Mouse (Mus musculus) adrenal gland, postnatal 36 days (tissue): ENCODE measurements around the gene Apoc4. TPM values are rescaled to one million over a fixed set of nuclear protein-coding genes. Genes with fewer than 3 reads are reported as not detected.

Experiments
- DNase-seq, 2 experiments: peaks; one replicate each; pipeline ENCODE4 v3.0.0; 2021; ENCODE audit warnings: mixed read lengths in 1 of 2
- total RNA-seq, 2 experiments: library from RNA; stranded (reverse); gene quantifications; 2 replicates each; pipeline ENCODE4 v1.2.3; 2021

The Apoc4 gene
- total RNA-seq, 2 experiments from 2014 or later = 42.0 to 110 TPM

DNA sequence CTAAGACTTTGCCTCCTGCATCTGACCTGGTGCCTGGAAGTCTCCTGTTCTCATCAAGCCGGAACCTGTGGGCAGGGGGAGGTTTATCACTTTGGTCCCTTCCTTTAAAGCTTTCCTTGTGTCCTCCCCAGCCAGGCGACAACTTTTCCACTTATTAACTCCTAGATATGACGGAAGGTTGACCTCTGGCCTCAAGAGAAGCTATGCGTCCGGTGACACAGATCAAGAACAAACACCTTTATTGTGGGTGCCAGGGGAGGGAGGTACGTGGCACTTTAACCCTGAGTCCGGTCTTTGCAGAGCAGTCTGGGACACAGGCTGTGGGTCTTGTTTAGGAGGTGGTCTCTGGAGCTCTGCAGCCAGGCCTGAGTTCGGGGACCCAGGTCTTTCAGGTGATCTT, 3.4 kb downstream of the Apoc4 start, which contains the start of gene Apoc2:
Gene Apoc2 (minus strand): TSS at position 70 of the 400 bp plus-strand sequence.
- DNase-seq = no peak

DNA sequence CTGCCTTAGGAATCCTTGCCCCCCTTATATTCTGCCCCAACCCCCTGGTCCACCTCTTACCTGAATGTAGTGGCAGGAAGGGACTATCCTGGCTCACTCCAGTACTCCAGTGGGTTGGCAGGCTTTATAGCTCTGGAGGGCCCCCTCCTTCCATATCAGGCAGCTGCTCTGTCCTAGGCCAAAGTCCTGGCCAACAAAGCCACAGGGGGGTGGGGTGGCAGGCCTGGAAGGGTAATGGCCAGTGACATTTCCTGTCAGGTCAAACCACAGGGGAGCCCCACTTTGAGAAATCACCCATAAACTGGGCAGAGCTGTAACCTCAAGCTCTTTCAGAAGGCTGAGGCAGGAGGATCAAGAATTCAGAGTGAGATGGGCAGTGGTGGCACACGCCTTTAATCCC, 4.6 kb downstream of the Apoc4 start:
- no peak for DNase-seq

DNA sequence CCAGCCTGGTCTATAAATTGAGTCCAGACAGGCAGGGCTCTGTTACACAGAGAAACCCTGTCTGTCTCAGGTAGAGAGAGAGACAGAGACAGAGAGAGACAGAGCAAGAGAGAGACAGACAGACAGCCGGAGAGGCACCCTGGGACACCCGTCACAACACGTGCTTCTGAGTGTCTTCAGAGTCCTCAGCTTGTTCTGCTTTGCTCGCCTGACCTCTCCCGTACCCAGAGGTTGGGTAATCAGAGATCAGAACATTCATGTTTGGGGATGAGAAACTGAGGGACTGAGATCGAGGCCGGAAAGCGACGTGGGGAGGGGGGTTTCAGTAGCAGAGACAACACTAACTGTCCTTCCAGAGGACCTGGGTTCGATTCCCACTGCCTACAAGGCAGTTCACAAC, 5.5 kb downstream of the Apoc4 start:
- no peak for DNase-seq

DNA sequence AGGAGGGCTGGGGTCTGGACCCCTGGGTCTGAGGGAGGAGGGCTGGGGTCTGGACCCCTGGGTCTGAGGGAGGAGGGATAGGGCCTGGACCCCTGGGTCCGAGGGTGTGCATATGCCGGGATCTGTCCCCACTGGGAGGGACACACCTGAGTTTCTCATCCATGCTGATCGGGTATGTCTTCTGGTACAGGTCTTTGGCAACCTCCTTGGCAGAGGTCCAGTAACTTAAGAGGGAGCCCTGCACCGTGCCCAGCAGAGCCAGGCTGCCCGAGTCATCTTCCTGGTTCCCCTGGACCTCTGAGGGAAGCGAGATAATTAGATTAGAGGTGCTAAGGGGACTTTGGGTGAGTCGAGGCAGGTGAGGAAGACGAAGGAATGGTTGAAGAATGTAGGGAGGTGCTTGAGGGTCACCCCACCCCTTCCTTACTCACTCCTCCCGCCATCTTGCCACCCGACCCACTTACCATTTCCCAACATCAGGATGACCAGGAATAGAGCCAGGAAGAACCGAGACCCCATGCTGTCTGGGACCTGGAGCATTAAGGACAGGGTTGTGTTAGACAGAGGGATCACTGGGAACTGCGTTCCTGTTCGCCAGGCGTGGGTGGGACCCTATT, 8.1 kb downstream of the Apoc4 start:
- DNase-seq = no peak

DNA sequence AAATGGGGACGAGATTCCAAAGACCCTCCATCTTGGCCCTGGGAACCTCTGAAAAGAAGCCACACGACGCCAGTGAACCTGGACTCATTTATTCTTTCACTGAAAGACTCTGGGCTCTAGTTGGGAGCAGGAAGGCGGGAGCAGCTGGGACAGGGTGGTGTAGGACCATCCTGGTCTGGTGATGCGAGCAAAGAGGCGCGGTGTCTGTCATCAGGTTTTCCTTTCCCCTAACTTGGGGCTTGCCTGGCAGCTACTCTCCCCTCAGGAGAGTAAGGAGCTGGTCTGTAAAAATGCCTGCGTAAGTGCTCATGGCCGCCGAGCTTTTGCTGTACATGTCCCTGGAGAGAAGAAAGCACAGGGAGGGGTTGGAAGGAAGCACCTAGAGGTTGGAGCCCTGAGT, 9.8 kb downstream of the Apoc4 start:
- DNase-seq = no peak

DNA sequence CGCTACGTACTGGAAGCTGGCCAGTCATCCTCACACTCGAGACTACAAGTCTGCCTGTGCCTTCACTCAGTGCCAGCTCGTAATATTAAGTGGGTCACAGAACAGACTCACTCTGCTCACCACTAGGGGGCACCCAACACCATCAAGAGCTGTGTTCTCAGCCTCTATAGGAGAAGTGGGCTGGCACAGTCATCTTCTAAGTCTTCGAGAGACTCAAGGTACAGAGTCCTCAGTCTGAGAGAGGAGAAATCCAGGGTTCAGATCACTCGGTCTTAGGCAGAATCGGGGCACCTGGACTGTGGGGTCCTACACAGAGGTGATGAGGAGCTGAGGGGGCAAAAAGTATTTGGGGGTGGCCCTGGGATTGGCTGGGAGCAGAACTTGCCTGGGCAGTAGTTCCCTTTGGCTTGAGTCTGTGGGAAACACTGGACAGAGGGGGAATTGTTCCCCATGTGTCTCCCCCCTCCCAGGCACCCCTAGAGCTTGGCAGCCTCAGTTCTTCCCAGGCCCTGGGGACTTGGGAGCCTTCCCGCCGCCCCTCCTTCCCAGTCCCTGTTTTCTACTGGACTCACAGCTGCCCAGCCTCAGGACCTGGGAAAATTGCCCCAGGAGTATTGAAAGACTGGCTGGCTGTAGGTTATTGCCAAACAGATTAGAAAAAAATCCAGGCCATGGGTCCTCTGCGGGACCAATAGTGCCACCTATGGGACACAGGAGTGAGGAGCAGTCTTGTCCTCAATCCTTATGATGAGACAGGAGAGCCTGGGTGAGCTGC, 12.1 kb downstream of the Apoc4 start:
- peak; percentile 93 to 96 for DNase-seq

DNA sequence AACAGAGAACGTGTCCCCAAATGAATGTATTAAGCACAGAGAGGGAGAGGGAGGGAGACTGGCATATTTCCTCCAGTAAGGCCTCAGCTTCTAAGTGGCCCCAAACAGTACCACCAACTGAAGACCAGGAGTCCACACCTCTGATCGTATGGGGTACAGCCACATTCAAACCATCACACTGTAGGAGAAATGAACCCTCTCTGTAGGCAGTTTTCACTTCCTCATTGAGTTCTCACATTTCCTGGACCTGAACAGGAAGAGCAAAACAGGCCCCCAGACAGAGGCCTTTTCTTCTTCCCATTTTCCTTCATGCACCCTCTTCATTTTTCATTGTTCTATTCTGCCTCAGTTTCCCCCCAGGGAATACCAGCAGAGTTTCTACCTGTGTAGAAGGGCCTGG, 13.8 kb downstream of the Apoc4 start:
- no peak for DNase-seq

DNA sequence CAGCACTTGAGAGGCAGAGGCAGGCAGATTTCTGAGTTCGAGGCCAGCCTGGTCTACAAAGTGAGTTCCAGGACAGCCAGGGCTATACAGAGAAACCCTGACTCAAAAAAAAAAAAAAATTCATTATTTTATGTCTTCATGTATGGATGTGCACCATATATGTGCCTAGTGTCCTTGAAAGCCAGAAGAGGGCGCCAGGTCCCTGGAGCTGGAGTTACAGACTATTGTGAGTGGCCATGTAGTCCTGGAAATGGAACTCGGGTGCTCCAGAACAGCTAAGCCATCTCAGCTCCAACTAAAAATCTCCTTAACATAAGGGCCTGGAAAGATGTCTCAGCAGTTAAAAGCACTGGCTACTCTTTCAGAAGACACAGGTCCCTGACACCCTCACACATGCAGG, 14.5 kb downstream of the Apoc4 start:
- DNase-seq = no peak

DNA sequence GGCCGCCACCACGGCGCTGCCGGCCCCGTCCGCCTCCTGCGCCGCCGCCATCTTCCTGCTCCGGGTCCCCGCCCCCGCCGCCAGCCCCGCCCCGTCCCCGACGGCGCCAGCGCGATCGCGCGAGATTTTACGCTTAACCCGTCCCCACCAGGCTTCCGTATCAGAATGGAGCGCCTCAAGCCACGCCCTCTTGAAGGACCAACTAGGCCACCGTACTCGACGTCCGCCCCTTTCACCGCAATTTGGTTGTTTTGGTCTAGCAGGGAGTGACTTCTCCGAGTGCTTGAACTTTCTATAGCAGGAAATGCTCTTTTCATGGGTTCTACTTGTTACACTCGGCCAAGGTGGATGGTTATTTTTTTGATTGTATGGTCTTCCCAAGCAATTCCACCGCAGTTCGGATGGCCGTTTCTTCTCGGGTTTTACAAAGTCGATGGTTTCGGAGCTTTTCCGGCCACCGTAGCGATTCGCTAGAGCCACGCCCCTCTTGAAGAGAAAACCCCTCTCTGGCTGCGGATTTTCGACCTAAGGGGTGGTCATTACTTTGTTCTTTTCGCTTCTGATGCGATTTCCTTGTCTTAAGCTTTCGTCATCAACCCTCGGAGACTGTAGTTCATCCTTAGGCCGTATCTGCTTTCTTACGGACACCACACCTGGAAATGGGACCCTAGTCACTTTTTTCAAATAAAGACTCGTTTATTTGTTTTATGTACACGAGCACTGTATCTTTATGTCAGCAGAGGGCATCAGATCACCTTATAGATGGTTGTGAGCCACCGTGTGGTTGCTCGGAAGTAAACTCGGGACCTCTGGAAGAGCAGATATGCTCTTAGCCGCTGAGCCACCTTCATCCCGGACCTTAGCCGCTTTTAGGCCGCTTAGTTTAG, 16.1 kb downstream of the Apoc4 start, which contains the start of gene Clptm1:
Gene Clptm1 (minus strand): TSS at position 79 of the 887 bp plus-strand sequence.
- peak; percentile 97 to 98 for DNase-seq

DNA sequence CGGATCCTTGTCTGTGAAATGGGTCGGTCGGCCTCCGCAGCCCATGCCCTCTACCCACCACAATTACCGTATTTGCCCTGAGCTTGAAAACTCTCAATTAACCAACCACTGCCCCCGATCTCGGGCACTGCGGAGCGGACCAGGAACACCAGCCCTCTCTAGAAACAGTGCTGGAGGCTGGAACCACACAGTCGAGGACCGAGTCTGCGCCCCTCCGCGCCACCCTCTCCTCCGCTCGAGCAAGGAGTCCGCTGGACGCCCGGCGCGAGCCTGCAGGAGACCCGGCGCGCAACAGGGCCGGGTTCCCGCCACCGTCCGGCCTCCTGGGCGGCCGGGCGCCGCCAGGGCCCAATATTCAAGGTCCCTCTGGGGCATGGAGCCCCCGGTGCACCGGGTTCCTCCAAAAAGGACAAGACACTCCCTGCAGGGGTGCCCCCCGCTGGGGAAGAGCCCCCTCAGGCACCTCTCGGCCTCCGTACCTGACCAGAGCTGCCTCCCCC, 16.8 kb downstream of the Apoc4 start:
- DNase-seq = no peak

DNA sequence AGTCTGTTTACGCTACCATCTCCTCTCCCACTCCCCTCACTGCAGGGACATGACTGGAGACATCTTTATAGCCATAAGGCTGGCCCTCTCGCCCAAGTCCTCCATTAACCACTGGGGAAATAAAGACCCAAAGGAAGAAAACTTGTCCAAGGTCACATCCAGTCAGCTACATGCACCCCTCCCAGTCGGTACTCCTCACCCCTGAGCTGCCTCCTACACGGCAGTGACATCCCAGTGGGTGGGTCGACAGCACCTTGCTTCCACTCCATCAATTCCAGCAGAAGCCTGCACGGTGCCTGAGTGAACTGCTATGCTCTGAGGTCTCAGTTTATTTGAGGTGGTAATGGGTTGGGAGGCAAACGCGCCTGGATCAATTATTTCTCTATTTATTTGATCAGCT, 17.3 kb downstream of the Apoc4 start:
- DNase-seq = no peak

DNA sequence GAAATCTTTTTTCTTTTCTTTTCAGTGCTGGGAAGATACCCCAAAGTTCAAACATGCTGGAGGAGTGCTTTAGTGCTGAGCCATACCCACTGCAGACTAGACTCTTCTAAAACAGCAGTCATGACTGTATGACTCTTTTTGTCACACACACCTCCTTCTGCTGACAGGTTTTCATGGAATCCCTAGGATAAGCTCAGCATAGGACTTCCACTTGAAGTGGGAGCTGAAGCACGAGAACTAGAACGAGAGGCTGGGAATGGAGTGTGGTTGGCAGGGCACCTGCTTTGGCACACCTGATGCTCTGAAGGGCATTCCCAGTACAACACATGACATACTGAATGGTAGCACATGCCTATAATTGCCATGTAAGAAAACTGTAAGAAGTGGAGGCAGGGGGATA, 28.7 kb downstream of the Apoc4 start:
- DNase-seq = no peak

DNA sequence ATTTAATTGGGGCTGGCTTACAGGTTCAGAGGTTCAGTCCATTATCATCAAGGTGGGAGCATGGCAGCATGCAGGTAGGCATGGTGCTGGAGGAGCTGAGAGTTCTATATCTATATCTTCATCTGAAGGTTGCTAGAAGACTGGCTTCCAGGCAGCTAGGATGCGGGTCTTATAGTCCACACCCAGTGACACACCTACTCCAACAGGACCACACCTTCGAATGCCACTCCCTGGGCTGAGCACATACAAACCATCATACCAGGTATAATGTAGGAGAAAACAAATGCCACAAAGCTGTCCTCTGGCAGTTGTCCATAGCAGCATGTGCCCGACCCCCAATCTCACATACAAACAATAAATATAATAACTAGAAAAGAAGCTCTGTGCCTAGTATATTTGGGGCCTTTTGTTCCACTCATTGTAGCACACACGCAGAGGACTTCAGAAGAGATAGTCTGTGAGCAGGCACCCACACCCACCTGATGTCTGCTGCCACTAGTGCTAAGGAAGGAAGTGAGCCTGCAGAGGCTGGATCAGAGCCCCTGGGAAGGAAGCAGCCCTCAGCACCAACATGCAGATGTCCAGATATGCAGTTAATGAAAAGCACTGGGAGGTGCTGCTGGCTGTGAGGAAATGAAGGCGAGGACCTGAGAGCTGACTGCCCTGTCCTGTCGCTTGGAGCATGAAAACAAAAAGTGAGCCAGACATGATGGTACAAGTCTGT, 30.1 kb downstream of the Apoc4 start:
- no peak for DNase-seq

DNA sequence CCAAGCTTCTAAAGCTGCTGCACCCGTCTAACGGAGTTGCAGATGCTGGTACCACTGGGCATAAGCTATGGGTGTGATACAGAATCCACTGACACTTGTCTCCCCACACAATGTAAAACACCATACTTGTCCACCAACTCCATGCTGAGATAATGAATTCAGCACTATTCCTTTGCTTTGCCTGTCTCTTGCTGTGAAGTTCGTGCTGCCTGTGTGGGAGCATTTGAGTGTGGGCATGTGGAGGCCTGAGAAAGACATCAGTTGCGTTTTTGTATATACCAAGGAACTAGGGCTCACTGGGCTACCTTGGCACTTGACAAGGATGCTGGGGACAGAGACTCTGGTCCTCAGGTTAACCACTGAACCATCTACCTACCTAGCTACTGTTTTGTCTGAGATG, 40.1 kb downstream of the Apoc4 start:
- no peak for DNase-seq

DNA sequence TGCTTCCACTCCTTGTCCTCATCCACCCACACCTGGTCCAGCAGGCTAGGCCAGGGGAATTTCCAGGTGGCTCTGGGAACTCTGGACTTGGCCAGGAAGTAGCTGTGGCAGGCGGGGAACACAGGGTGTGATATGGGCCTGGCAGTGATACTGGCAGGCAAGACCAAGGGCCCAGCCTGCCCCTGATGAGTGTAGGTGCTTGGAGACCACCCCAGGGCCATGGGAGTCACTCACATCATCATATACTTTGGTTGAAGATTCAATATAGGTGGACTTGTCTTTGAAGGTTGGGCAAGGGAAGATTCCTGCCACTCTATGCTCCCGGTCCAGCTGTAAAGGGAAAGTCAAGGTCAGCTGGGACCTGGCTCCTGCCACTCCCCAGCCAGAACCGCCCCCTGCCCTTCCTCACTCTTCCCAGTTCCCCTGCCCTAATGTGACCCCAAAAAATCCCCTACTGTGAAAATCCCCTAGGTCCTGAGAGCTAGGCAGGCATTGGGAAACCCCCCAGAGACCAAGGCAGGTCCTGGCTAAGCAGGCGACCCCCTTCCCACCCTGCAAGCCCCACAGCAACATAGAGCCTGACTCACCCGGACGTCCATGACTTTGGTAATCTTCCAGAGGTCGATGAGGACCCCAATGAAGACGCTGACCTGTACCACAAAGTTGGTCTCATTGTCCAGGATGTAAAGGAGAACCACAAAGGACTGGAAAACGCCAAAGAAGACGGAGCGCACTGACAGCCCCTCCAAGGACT, 46.0 kb downstream of the Apoc4 start:
- peak; percentile 43 to 48 for DNase-seq

DNA sequence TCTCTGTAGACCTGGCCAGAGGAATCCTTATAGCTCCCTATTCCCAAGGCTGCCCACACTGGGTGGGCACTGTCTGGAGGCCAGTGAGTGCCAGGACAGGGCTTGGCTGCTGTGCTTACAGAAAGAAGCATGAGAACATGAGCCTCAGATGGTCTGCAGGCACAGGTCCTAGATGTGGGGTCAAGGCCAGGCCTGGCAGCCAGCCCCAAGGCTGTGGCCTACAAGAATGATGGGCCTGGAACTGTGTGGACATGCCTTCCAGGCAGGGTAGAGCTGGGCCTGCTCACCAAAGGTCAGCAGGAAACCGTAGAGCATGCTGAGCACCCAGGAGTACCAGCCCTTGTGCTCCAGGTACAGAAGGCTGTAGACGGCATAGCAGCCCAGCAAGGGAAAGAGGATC, 46.7 kb downstream of the Apoc4 start:
- peak; percentile 90 to 92 for DNase-seq

DNA sequence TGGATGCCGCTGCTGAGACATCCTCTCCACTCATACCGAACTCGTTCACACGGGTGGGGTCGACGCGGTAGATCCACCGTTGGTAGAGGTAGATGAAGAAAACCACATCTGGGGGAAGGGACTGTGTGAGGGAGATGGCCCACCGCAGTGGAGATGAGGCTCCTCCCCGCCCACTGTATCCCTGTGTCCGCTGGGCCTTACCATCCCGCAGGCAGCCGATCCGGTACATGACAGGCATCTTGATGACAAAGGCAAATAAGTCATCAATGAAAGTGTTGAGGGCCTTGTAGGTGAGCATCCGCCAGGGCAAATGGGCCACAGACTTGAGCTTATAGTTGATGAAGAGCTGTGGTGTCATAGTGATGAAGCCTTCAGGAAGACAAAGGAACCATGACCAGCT, 47.4 kb downstream of the Apoc4 start:
- DNase-seq = no peak

DNA sequence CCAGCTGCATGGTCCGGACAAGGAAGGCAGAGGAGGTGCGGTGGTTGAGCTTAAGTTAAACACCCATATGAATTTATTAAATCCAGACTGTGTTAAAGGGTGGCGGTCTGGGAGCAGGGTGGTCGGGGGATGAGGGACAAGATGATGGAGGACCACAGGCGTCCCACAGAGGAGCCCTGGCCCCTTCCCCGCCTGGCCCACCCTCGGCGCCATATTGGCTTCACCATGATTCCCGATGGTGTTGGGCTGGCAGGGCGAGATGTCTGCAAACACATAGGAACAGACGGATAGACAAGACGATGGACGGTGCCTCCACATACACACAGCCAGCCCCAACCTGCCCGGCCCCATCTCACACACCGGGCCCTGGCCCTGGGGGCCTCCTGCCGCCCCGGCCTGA, 48.1 kb downstream of the Apoc4 start:
- no peak for DNase-seq

DNA sequence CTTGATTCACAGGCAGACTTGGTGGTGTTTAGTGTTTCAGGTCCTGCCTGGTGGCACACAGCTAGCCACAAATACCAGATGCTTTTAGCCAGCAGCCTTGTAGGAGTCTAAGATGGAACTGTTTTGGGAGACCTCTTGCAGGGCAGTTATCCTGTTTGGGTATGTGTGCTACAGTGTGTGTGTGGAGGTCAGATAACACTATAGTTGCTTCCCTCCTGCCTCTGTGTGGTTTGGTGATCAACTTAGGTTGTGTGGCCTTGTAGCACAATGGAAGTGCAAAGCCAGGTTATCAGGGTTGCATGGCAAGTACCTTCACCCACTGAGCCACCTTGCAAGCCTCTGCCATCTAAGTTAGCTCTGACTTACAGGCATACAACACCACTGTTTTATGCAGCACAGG, 48.6 kb downstream of the Apoc4 start:
- DNase-seq = no peak

DNA sequence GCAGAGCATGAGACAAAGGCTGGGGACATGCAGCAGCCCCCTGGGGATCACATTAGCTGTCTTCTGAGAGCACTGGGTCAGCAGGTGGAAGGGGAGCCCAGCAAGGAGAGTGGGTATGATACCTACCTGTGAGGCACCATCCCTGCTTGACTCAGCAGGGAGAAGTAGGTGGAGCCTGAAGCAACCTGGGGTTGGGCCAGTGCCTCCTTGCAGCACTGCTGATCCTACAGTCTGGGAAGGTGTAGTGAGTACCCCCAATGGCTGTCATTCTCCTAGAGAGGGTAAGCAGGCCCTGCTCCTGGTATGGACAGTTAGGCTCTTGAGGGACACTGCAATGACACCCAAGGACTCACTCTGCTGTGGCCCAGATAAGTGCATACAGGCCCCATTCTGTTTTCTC, 49.0 kb downstream of the Apoc4 start:
- DNase-seq = no peak

DNA sequence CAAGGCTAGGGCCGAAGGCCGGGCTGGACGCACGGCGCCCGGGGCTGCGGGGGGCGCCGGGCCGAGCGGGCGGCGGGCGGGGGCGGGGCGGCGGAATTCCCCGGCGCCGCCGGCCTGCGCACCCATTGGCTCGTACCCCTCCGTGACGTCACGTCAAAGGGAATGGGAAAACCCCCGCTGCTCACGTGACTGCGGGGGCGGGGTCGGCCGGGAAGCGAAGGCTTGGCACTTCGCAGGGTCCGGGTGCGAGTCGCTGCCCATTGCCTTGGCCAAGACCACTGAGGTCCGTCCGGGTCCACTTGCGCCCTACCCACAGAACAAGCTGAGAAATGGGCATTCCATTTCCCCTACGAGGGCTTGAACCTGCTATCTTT, 51.9 kb downstream of the Apoc4 start, which contains the start of gene Relb:
Gene Relb (minus strand): TSS at position 78 of the 374 bp plus-strand sequence.
- DNase-seq = peak; percentile 96 to 97
